Mouse (Mus musculus) hindbrain, postnatal 0 days (tissue): ENCODE data around the gene BC107364. TPM values are rescaled to one million over a fixed set of nuclear protein-coding genes. Genes with fewer than 3 reads are reported as not detected.
A peak's percentile ranks its signal among the peaks of the same experiment; 100 is the strongest.

Experiments used
- ATAC-seq: fragments of 200-750 bp; cut with Nextera tagmentation; 2 replicates; pipeline ENCODE4 v1.8.0; 2017; ENCODE audit warnings: mild to moderate bottlenecking, moderate TSS enrichment, moderate library complexity
- DNase-seq: peaks from one replicate; pipeline ENCODE4 v3.0.0-alpha.2; 2015; ENCODE audit warnings: low spot score
- H3K27ac ChIP-seq: fragments of 300-500 bp; sonication (generic); 2 replicates; pipeline ENCODE4 v1.5.1; 2014; ENCODE audit warnings: mild to moderate bottlenecking
- H3K27me3 ChIP-seq: fragments of 300-500 bp; sonication (generic); 2 replicates; pipeline ENCODE4 v1.6.1; 2014; ENCODE audit warnings: low read length, mixed read lengths; ENCODE audit not compliant: insufficient read depth
- H3K36me3 ChIP-seq: fragments of 300-500 bp; sonication (generic); 2 replicates; pipeline ENCODE4 v1.6.1; 2014; ENCODE audit warnings: low read length, mixed read lengths; ENCODE audit not compliant: insufficient read depth
- H3K4me1 ChIP-seq: fragments of 300-500 bp; sonication (generic); 2 replicates; pipeline ENCODE4 v1.6.1; 2014; ENCODE audit warnings: antibody characterized with exemption, low read length, mixed read lengths; ENCODE audit not compliant: insufficient read depth
- H3K4me2 ChIP-seq: fragments of 300-500 bp; sonication (generic); 2 replicates; pipeline ENCODE4 v1.6.1; 2014; ENCODE audit warnings: low read depth, mild to moderate bottlenecking, low read length, moderate library complexity, mixed read lengths
- H3K4me3 ChIP-seq: fragments of 300-500 bp; sonication (generic); 2 replicates; pipeline ENCODE4 v1.5.1; 2014; ENCODE audit warnings: low read length
- H3K9ac ChIP-seq: fragments of 300-500 bp; sonication (generic); replicated peaks from 2 replicates; pipeline ENCODE4 v1.6.1; 2014; ENCODE audit warnings: mild to moderate bottlenecking, low read length, moderate library complexity, mixed read lengths
- H3K9me3 ChIP-seq: fragments of 300-500 bp; sonication (generic); 2 replicates; pipeline ENCODE4 v1.6.1; 2016; ENCODE audit warnings: low read length, mixed read lengths
- CTCF ChIP-seq: IDR thresholded peaks from 2 replicates; pipeline ENCODE4 v1.5.1; 2016; ENCODE audit warnings: antibody characterized with exemption, control low read depth, low read depth
- WGBS: fragments of 180-500 bp; shearing (Covaris S2); extraction: QIAGEN DNeasy Blood & Tissue Kit; methylation state at CpG from one replicate; pipeline ENCODE4 v1.1.7; 2014; 5-methylcytosine and 5-hydroxymethylcytosine counted together
- polyA plus RNA-seq: library from polyadenylated mRNA; unstranded; fragments of >200 nt; fragmentation: Nextera tagmentation; extraction: Ambion mirVana; gene quantifications from 2 replicates; pipeline ENCODE4 v1.2.1, GENCODE M21; 2015
- total RNA-seq: library from RNA; depleted of rRNA; stranded (reverse); fragments of >200 nt; gene quantifications from 2 replicates; pipeline ENCODE4 v1.2.3, GENCODE M21; 2014

Gene BC107364
- total and polyA plus RNA-seq, 2 experiments from 2014 or later = not detected

GRCm38 (mm10) chr3:96435557-96436091 is 16.5 kb downstream of the BC107364 start:
- Histone ChIP-seq H3K4me1 (no peaks in the 10 kb centered on the region), H3K27me3 (peaks cover 33% of the 10 kb centered on the region), H3K9me3 (no peaks in the 10 kb centered on the region), H3K36me3 (no peaks in the 10 kb centered on the region), H3K4me2 (peak overlapping the region; percentile 44), H3K9ac (0 out of 2 replicates have a peak overlapping the region, but pooled peaks have one; percentile 25), H3K4me3 (peak overlapping the region; percentile 30), H3K27ac (no peak overlapping the region)
- ATAC-seq = peak; percentile 90
- peak; percentile 77 for DNase-seq
- under 1% methylated on average over 26 of the region's 26 CpGs for WGBS
- TF ChIP-seq CTCF = no peak

GRCm38 (mm10) chr3:96432207-96432606 is 19.9 kb downstream of the BC107364 start:
- DNase-seq = no peak
- H3K27me3 ChIP-seq = peaks cover 15% of the 10 kb centered on the region
- H3K36me3 ChIP-seq = no peaks in the 10 kb centered on the region
- no peak for ATAC-seq
- 8% methylated on average over 3 of the region's 3 CpGs for WGBS
- no peak overlapping the region for H3K9ac ChIP-seq
- H3K9me3 ChIP-seq = no peaks in the 10 kb centered on the region
- H3K4me2 ChIP-seq = no peak overlapping the region
- H3K4me3 ChIP-seq = no peak overlapping the region
- no peak overlapping the region for H3K27ac ChIP-seq
- no peaks in the 10 kb centered on the region for H3K4me1 ChIP-seq
- TF ChIP-seq CTCF = no peak

- TF ChIP-seq CTCF = no peak
- H3K9me3 ChIP-seq = no peaks in the 10 kb centered on the region
- no peaks in the 10 kb centered on the region for H3K4me1 ChIP-seq
- ATAC-seq (no peak), DNase-seq (no peak)
- H3K27ac ChIP-seq = no peak overlapping the region
- WGBS = 62% methylated on average over 4 of the region's 4 CpGs
- no peak overlapping the region for H3K4me3 ChIP-seq
- no peaks in the 10 kb centered on the region for H3K27me3 ChIP-seq
- no peaks in the 10 kb centered on the region for H3K36me3 ChIP-seq
- H3K4me2 ChIP-seq = no peak overlapping the region
- H3K9ac ChIP-seq = no peak overlapping the region
Observed at GRCm38 (mm10) chr3:96429819-96430132, 22.3 kb downstream of the BC107364 start.

- H3K27me3 ChIP-seq = no peaks in the 10 kb centered on the region
- H3K9me3 ChIP-seq = no peaks in the 10 kb centered on the region
- no peak for TF ChIP-seq CTCF
- DNase-seq = no peak
- H3K9ac ChIP-seq = no peak overlapping the region
- no peak overlapping the region for H3K4me3 ChIP-seq
- H3K36me3 ChIP-seq = no peaks in the 10 kb centered on the region
- WGBS = 85% methylated on average over 13 of the region's 13 CpGs
- no peaks in the 10 kb centered on the region for H3K4me1 ChIP-seq
- no peak overlapping the region for H3K27ac ChIP-seq
- no peak overlapping the region for H3K4me2 ChIP-seq
- ATAC-seq = no peak
Observed at GRCm38 (mm10) chr3:96428941-96429818, 22.9 kb downstream of the BC107364 start.

- TF ChIP-seq CTCF = peak; percentile 29
- H3K4me3 ChIP-seq = no peak overlapping the region
- peak; percentile 15 for DNase-seq
- ATAC-seq = 0 out of 2 replicates have a peak, but pooled peaks have one; percentile 38
- no peaks in the 10 kb centered on the region for H3K9me3 ChIP-seq
- no peak overlapping the region for H3K9ac ChIP-seq
- no peak overlapping the region for H3K4me2 ChIP-seq
- no peak overlapping the region for H3K27ac ChIP-seq
- no peaks in the 10 kb centered on the region for H3K36me3 ChIP-seq
- no peaks in the 10 kb centered on the region for H3K4me1 ChIP-seq
- H3K27me3 ChIP-seq = no peaks in the 10 kb centered on the region
- 11% methylated on average over 16 of the region's 16 CpGs for WGBS
Observed at GRCm38 (mm10) chr3:96427761-96428462, 24.2 kb downstream of the BC107364 start.

- H3K9me3 ChIP-seq = no peaks in the 10 kb centered on the region
- H3K27me3 ChIP-seq = no peaks in the 10 kb centered on the region
- 24% methylated on average over 4 of the region's 4 CpGs for WGBS
- H3K9ac ChIP-seq = no peak overlapping the region
- ATAC-seq (no peak), DNase-seq (no peak)
- H3K4me3 ChIP-seq = no peak overlapping the region; the same call in 1 of the 2 replicates
- no peak overlapping the region for H3K27ac ChIP-seq
- no peak overlapping the region for H3K4me2 ChIP-seq
- H3K4me1 ChIP-seq = no peaks in the 10 kb centered on the region
- no peaks in the 10 kb centered on the region for H3K36me3 ChIP-seq
- TF ChIP-seq CTCF = no peak
Observed at GRCm38 (mm10) chr3:96427311-96427710, 24.8 kb downstream of the BC107364 start.
